Mouse (Mus musculus): Measurements from ENCODE around the gene Mtrex. TPM values are rescaled to one million over a fixed set of nuclear protein-coding genes. Genes with fewer than 3 reads are reported as not detected.

Mtrex gene
- total and polyA plus RNA-seq, 2 experiments from 2014 or later: 14.3 to 22.3 TPM

DNA sequence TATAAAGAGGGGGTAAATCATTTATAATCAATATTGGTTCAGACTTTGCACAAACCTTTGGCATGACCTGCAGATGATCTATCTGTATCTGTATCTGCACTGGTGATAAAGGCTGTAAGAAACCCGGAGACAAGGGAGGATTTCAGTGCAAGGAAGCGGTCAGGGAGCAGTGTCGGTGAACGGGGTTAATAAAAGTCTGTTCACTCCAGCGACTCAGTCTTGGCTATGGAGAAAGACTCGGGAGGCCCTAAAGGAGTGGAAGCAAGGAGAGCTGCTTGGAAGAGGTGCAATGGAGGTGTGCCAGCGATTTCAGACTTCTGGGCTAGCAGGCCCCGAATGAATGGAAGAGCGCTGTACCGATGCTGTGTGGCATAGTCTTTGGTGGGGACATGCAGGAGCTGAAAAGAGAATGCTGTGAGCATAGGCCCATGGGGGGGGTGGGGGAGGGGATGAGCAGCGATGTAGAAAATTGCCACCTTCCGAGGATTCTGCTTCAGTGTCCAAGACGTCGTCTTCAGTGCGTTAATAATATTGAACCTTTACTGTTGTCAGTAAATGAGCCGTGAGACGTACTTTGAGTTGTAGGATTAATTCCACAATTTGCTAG is 73.4 kb downstream of the Mtrex start:
- Histone ChIP-seq H3K27ac (ENCODE audit: low read depth) (no peak overlapping the region), H3K9me3 (replicated peaks; ENCODE audit: control insufficient read depth, low read length) (no peaks in the 10 kb centered on the region), H3K4me2 (ENCODE audit: low read depth, low read length) (no peak overlapping the region), H3K4me3 (ENCODE audit: low read depth, low read length) (no peak overlapping the region), H3K9ac (replicated peaks; ENCODE audit: low read depth, low read length) (no peak overlapping the region), H3K36me3 (replicated peaks; ENCODE audit: control insufficient read depth, insufficient read depth, low read length) (peaks cover 17% of the 10 kb centered on the region), H3K27me3 (ENCODE audit: control insufficient read depth, insufficient read depth, low read length) (no peaks in the 10 kb centered on the region), H3K4me1 (ENCODE audit: control insufficient read depth, insufficient read depth) (no peaks in the 10 kb centered on the region)
- ATAC-seq (ENCODE audit: insufficient read depth, low read depth): no peak
- TF ChIP-seq EP300 (IDR thresholded peaks at IDR 0.05; ENCODE audit: low read depth): no peak
- no peak for TF ChIP-seq CTCF (IDR thresholded peaks at IDR 0.05; ENCODE audit: low read depth)
- 83% methylated on average over 17 of the region's 17 CpGs for WGBS
- no peak for DNase-seq (ENCODE audit: low spot score)

DNA sequence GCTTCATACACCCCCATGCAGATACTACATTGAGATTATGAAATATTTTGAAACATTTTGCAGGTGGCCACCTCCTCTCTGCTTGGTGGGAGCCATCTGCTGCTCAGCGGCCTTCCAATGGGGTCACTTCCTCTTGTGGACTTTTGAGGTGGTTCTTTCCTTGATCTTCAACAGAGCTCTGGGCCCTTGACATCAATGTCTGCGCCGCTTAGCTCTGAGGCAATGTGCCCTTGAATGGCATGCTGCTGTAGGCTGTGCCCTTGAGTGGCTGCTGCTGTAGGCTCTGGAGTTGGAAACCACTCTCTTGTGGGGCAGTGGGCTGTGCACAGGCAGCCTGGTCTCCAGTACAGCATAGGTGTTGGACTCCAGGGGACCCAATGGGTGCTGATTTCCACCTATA is 81.3 kb downstream of the Mtrex start:
- no peak overlapping the region for H3K4me3 ChIP-seq (ENCODE audit: low read depth, low read length)
- no peak for ATAC-seq (ENCODE audit: insufficient read depth, low read depth)
- peaks cover 30% of the 10 kb centered on the region for H3K36me3 ChIP-seq (replicated peaks; ENCODE audit: control insufficient read depth, insufficient read depth, low read length)
- H3K4me1 ChIP-seq (ENCODE audit: control insufficient read depth, insufficient read depth): no peaks in the 10 kb centered on the region
- H3K4me2 ChIP-seq (ENCODE audit: low read depth, low read length): no peak overlapping the region
- H3K9ac ChIP-seq (replicated peaks; ENCODE audit: low read depth, low read length): no peak overlapping the region
- H3K27ac ChIP-seq (ENCODE audit: low read depth): no peak overlapping the region
- 93% methylated on average over 3 of the region's 3 CpGs for WGBS
- TF ChIP-seq EP300 (IDR thresholded peaks at IDR 0.05; ENCODE audit: low read depth): no peak
- TF ChIP-seq CTCF (IDR thresholded peaks at IDR 0.05; ENCODE audit: low read depth): no peak
- 0 out of 2 replicates have a peak, but pooled peaks cover 7% of the 10 kb centered on the region for H3K9me3 ChIP-seq (replicated peaks; ENCODE audit: control insufficient read depth, low read length)
- no peaks in the 10 kb centered on the region for H3K27me3 ChIP-seq (ENCODE audit: control insufficient read depth, insufficient read depth, low read length)
- DNase-seq (ENCODE audit: low spot score): no peak

DNA sequence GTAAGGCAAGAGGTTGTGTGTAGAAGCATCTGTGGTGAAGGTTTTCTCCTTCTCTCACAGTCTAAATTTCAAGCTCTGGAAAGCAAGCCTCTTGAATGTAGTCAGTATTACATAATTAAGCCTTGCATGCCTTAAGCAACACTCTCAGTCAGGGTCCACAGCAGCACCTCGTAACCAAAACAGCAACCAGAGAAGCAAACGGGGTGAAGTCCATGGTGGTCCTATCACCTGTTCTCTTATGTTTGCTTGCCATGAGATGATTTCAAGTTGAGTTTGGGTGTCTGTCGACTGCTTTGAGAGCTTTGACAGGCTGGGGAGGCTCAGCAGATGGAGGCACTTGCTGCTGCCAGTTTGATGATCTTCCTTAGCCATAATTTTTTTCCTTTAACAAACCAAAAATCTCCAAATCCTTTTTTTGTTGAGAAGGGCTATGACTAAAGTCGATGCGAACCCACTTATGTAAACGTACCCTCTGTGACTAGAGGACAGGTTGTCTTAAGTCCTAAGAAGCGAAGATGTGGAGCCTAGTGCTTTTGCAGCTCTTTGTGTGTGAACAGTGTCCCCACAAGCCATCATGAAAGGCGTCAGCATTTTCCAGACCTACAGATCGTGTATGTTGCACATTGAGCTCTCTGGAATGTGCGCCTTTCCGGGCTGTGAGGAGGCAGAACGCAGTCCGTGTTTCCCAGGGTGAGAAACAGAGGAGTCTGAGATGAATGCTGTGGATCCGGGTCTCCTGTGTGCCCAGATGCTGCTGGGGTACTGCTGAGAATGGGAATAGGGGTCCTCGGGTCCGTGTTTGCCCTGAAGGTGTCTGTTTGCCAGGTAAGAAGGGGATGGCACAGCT is 86.7 kb downstream of the Mtrex start:
- H3K9ac ChIP-seq (replicated peaks; ENCODE audit: low read depth, low read length): no peak overlapping the region
- no peak for TF ChIP-seq EP300 (IDR thresholded peaks at IDR 0.05; ENCODE audit: low read depth)
- no peak for TF ChIP-seq CTCF (IDR thresholded peaks at IDR 0.05; ENCODE audit: low read depth)
- peaks cover 30% of the 10 kb centered on the region for H3K36me3 ChIP-seq (replicated peaks; ENCODE audit: control insufficient read depth, insufficient read depth, low read length)
- no peaks in the 10 kb centered on the region for H3K27me3 ChIP-seq (ENCODE audit: control insufficient read depth, insufficient read depth, low read length)
- H3K4me3 ChIP-seq (ENCODE audit: low read depth, low read length): no peak overlapping the region
- H3K9me3 ChIP-seq (replicated peaks; ENCODE audit: control insufficient read depth, low read length): 0 out of 2 replicates have a peak, but pooled peaks cover 7% of the 10 kb centered on the region
- 84% methylated on average over 16 of the region's 16 CpGs for WGBS
- DNase-seq (ENCODE audit: low spot score) (no peak), ATAC-seq (ENCODE audit: insufficient read depth, low read depth) (no peak)
- H3K27ac ChIP-seq (ENCODE audit: low read depth): no peak overlapping the region
- H3K4me2 ChIP-seq (ENCODE audit: low read depth, low read length): no peak overlapping the region
- H3K4me1 ChIP-seq (ENCODE audit: control insufficient read depth, insufficient read depth): no peaks in the 10 kb centered on the region

DNA sequence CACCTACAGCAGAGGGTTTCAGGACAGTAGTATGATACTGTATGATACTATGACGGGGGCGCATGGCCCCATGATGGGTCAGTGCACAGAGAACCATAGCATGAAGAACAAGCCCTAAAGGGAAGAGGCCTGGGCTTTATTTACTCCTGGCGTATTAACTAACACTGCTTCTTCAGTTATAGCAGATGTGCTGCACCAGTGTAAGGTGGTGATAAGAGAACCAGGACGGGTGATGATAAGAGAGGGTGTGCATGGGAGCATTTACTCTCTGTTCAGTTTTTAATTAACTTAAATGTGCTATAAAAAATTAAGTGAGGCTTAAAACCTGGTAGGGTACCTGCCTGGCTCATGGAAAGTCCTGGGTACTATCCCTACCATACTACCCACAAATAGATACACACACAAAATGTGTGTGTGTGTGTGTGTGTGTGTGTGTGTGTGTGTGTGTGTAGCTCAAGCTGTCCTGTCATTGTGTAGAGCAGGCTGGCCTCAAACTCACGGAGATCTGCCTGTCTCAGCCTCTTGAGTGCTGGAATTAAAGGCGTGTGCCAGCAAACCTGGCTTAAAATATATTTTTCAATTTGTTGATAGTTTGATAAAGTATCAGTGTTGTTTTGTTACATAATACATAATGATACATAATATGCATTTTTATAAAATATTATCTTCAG is 88.5 kb downstream of the Mtrex start:
- no peak for TF ChIP-seq CTCF (IDR thresholded peaks at IDR 0.05; ENCODE audit: low read depth)
- TF ChIP-seq EP300 (IDR thresholded peaks at IDR 0.05; ENCODE audit: low read depth): no peak
- Histone ChIP-seq H3K9ac (replicated peaks; ENCODE audit: low read depth, low read length) (no peak overlapping the region), H3K9me3 (replicated peaks; ENCODE audit: control insufficient read depth, low read length) (0 out of 2 replicates have a peak, but pooled peaks cover 4% of the 10 kb centered on the region), H3K27me3 (ENCODE audit: control insufficient read depth, insufficient read depth, low read length) (no peaks in the 10 kb centered on the region), H3K4me2 (ENCODE audit: low read depth, low read length) (no peak overlapping the region), H3K36me3 (replicated peaks; ENCODE audit: control insufficient read depth, insufficient read depth, low read length) (peaks cover 20% of the 10 kb centered on the region; the same call in 1 of the 2 replicates), H3K4me3 (ENCODE audit: low read depth, low read length) (no peak overlapping the region), H3K4me1 (ENCODE audit: control insufficient read depth, insufficient read depth) (no peaks in the 10 kb centered on the region), H3K27ac (ENCODE audit: low read depth) (no peak overlapping the region)
- ATAC-seq (ENCODE audit: insufficient read depth, low read depth) (no peak), DNase-seq (ENCODE audit: low spot score) (no peak)
- 90% methylated on average over 6 of the region's 6 CpGs for WGBS

DNA sequence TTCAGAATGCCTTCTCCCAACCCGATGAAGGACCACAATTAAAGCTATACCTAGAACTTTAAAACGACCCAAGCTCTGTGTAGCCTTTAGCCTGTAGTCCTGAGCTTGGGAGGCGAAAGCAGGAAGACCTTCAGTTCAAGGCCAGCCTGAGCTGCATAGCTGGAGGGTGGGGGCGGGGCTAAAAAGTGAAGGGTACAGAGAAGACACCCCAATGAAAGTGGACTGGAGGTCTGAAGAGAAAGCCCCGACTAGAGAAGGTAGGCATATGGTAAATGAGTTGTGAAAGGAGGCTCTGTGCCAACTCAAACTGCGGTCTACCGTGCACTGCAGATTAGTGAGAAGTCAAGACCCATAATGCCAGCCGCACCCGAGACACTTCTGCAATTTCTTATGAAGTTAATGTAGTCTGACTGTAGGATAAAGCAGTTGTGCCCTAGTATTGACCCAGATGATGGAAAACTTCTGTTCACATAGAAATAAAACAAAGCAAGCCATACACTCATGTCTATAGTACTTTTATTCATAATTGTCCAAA is 89.5 kb downstream of the Mtrex start:
- Histone ChIP-seq H3K27me3 (ENCODE audit: control insufficient read depth, insufficient read depth, low read length) (no peaks in the 10 kb centered on the region), H3K9ac (replicated peaks; ENCODE audit: low read depth, low read length) (no peak overlapping the region), H3K4me2 (ENCODE audit: low read depth, low read length) (no peak overlapping the region), H3K4me1 (ENCODE audit: control insufficient read depth, insufficient read depth) (no peaks in the 10 kb centered on the region), H3K36me3 (replicated peaks; ENCODE audit: control insufficient read depth, insufficient read depth, low read length) (peaks cover 11% of the 10 kb centered on the region; the same call in 1 of the 2 replicates), H3K27ac (ENCODE audit: low read depth) (no peak overlapping the region), H3K9me3 (replicated peaks; ENCODE audit: control insufficient read depth, low read length) (0 out of 2 replicates have a peak, but pooled peaks cover 4% of the 10 kb centered on the region), H3K4me3 (ENCODE audit: low read depth, low read length) (no peak overlapping the region)
- 79% methylated on average over 9 of the region's 9 CpGs for WGBS
- no peak for DNase-seq (ENCODE audit: low spot score)
- TF ChIP-seq CTCF (IDR thresholded peaks at IDR 0.05; ENCODE audit: low read depth) (no peak), EP300 (IDR thresholded peaks at IDR 0.05; ENCODE audit: low read depth) (no peak)
- no peak for ATAC-seq (ENCODE audit: insufficient read depth, low read depth)
